Mouse (Mus musculus): ENCODE data around the gene Defa30.
"Not testable (repeated sequence)": the region's sequence is repeated elsewhere in the genome, so short reads cannot be mapped to it uniquely, and the experiment has no call there.

The Defa30 gene

GRCm38 (mm10) chr8:21134342-21134741 lies at the start of gene Defa30:
Defa30 (plus strand) TSS chr8:21134642.
- not testable (repeated sequence) for DNase-seq

GRCm38 (mm10) chr8:21093106-21093505 lies 41.3 kb upstream of the Defa30 start:
- no peak for DNase-seq

DNA sequence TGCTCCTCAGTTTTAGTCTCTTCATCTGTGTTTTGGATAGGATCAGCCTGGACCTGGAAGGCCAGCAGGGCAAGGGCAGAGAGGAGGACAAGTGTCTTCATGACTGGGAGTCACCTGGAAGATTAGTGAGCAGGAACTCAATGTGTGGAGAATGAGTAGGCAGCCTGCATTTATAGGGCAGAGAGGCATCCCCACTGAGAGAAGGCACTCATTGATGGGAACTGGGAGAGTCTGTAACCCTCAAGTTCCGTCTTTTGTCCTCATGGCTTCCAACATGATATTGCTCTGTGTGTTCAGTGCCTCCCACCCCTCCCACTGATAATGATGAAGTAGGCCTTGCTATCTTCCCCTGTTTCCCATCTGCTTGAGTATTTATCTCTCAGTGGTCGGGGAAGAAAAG lies 38.5 kb upstream of the Defa30 start, which contains the start of gene Gm14851:
Gene Gm14851, minus strand, starts transcription at position 101 of the 400 bp plus-strand sequence.
- not testable (repeated sequence) for DNase-seq

- DNase-seq = not testable (repeated sequence)
Measured at GRCm38 (mm10) chr8:21161977-21162376, 27.5 kb downstream of the Defa30 start, which contains the start of gene Defa22. Defa22 (plus strand) TSS chr8:21162277.
